Mouse (Mus musculus) liver, adult 2 months (tissue): ENCODE measurements around the gene Fhad1. TPM values are rescaled to one million over a fixed set of nuclear protein-coding genes. Genes with fewer than 3 reads are reported as not detected.

Source experiments
- DNase-seq: peaks from one replicate; pipeline ENCODE4 v3.0.0-alpha.2; 2011; ENCODE audit warnings: low read depth, low spot score; ENCODE audit errors: extremely low read depth
- H3K27ac ChIP-seq: fragments of 200-500 bp; replicated peaks from 2 replicates; pipeline ENCODE4 v1.5.1; 2012; ENCODE audit warnings: low read depth, mild to moderate bottlenecking, control low read depth, inconsistent platforms, low read length; ENCODE audit not compliant: insufficient read depth
- H3K27me3 ChIP-seq: fragments of 200-500 bp; 2 replicates; pipeline ENCODE4 v1.6.1; 2012; ENCODE audit warnings: mild to moderate bottlenecking, moderate library complexity, low read length, inconsistent platforms; ENCODE audit not compliant: control insufficient read depth, insufficient read depth
- H3K36me3 ChIP-seq: fragments of 200-500 bp; 2 replicates; pipeline ENCODE4 v1.6.1; 2012; ENCODE audit warnings: low read length, inconsistent platforms; ENCODE audit not compliant: control insufficient read depth, insufficient read depth
- H3K4me1 ChIP-seq: fragments of 200-500 bp; 2 replicates; pipeline ENCODE4 v1.6.1; 2011; ENCODE audit warnings: low read length; ENCODE audit not compliant: control insufficient read depth, insufficient read depth
- H3K4me3 ChIP-seq: fragments of 200-500 bp; 2 replicates; pipeline ENCODE4 v1.5.1; 2011; ENCODE audit warnings: low read depth, mild to moderate bottlenecking, control low read depth, low read length, moderate library complexity; ENCODE audit not compliant: insufficient read depth
- H3K79me2 ChIP-seq: fragments of 200-500 bp; 2 replicates; pipeline ENCODE4 v1.6.1; 2012; ENCODE audit warnings: inconsistent platforms, mild to moderate bottlenecking, low read length, moderate library complexity; ENCODE audit not compliant: control insufficient read depth, insufficient read depth
- H3K9ac ChIP-seq: fragments of 200-500 bp; 2 replicates; pipeline ENCODE4 v1.6.1; 2012; ENCODE audit warnings: low read depth, mild to moderate bottlenecking, control low read depth, inconsistent platforms, low read length
- CTCF ChIP-seq: fragments of 200-500 bp; IDR thresholded peaks from 2 replicates; pipeline ENCODE4 v1.5.1; 2011; ENCODE audit warnings: low read depth, low read length, control low read depth
- POLR2A ChIP-seq: fragments of 200-500 bp; IDR thresholded peaks from 2 replicates; pipeline ENCODE4 v1.6.1; 2011; ENCODE audit warnings: low read length, control low read depth; ENCODE audit not compliant: insufficient read depth; ENCODE audit errors: extremely low read depth
- WGBS: fragments of 180-500 bp; shearing (Covaris S2); methylation state at CpG from one replicate; pipeline ENCODE4 v1.1.7; 2018; 5-methylcytosine and 5-hydroxymethylcytosine counted together
- polyA plus RNA-seq: library from polyadenylated mRNA; depleted of rRNA; stranded (reverse); fragments of >200 nt; gene quantifications from 2 replicates; pipeline ENCODE4 v1.2.3, GENCODE M21; 2012
- total RNA-seq: library from RNA; depleted of rRNA; stranded (reverse); fragments of >200 nt; gene quantifications from 2 replicates; pipeline ENCODE4 v1.2.3, GENCODE M21; 2014

Fhad1 gene
- total and polyA plus RNA-seq, 2 experiments: 0.06 to 2.4 TPM

DNA sequence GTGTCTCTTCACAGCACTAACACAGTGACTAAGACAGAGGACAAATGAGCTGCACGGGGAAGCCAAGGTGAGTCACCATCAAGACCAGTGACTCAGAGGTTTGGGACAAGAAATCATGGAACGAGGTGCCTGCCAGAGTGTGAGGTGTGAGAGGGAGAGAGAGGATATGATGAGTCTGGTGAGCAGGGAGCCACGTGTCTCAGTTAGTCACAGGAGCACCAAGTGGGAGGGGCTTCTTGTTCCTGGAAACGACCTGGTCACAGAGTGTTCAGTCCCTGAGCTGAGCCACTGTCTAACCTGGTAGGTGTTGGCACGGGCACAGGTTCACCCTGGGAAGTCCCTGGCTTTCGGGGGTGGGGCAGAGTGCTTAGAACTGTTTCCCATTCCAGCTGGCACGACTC, 86.0 kb downstream of the Fhad1 start:
- no peak overlapping the region for H3K4me3 ChIP-seq
- peak overlapping the region; percentile 65 for H3K27ac ChIP-seq
- H3K27me3 ChIP-seq: no peaks in the 10 kb centered on the region
- DNase-seq: peak; percentile 100
- H3K79me2 ChIP-seq: no peaks in the 10 kb centered on the region
- H3K9ac ChIP-seq: no peak overlapping the region
- TF ChIP-seq POLR2A (no peak; the same call in 1 of the 2 replicates), CTCF (no peak)
- 11% methylated on average over 7 of the region's 7 CpGs for WGBS
- H3K36me3 ChIP-seq: no peaks in the 10 kb centered on the region
- peaks cover 8% of the 10 kb centered on the region for H3K4me1 ChIP-seq

- DNase-seq: peak; percentile 88
- no peaks in the 10 kb centered on the region for H3K27me3 ChIP-seq
- no peaks in the 10 kb centered on the region for H3K36me3 ChIP-seq
- TF ChIP-seq CTCF (no peak), POLR2A (no peak)
- peak overlapping the region; percentile 45 for H3K9ac ChIP-seq
- H3K4me3 ChIP-seq: no peak overlapping the region
- H3K4me1 ChIP-seq: peaks cover 8% of the 10 kb centered on the region
- 22% methylated on average over 5 of the region's 5 CpGs for WGBS
- peak overlapping the region; percentile 85 for H3K27ac ChIP-seq
- no peaks in the 10 kb centered on the region for H3K79me2 ChIP-seq
Measured at GRCm38 (mm10) chr4:141925781-141926345, 89.0 kb downstream of the Fhad1 start.

GRCm38 (mm10) chr4:141923961-141924360, 90.9 kb downstream of the Fhad1 start:
- Histone ChIP-seq H3K27me3 (no peaks in the 10 kb centered on the region), H3K36me3 (no peaks in the 10 kb centered on the region), H3K79me2 (no peaks in the 10 kb centered on the region), H3K27ac (no peak overlapping the region), H3K9ac (no peak overlapping the region), H3K4me1 (peaks cover 8% of the 10 kb centered on the region), H3K4me3 (no peak overlapping the region)
- no peak for DNase-seq
- no peak for TF ChIP-seq CTCF
- WGBS: 83% methylated on average over 11 of the region's 11 CpGs

DNA sequence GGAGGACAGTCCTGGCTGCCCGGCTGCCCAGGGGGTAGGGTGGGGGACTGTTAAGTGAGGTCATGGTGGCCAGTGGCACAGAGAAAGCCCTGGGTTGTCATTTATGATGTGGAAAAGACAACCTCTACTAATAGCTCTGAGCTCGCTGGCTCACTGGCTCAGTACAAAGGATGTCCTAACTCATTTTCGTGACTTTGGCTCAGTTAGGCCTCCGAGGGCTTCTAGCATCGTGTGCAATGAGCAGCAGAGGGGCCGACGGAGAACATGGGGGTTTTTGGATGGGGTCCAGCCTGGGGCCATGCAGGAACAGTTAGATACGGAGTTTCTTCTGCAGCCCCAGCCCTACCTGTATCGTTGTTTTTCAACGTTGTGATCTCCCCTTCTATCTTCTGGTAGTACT, 94.5 kb downstream of the Fhad1 start:
- no peak overlapping the region for H3K9ac ChIP-seq
- H3K79me2 ChIP-seq: no peaks in the 10 kb centered on the region
- no peaks in the 10 kb centered on the region for H3K27me3 ChIP-seq
- no peaks in the 10 kb centered on the region for H3K36me3 ChIP-seq
- no peak for DNase-seq
- no peaks in the 10 kb centered on the region for H3K4me1 ChIP-seq
- no peak overlapping the region for H3K27ac ChIP-seq
- 95% methylated on average over 10 of the region's 10 CpGs for WGBS
- no peak for TF ChIP-seq CTCF
- no peak for TF ChIP-seq POLR2A
- no peak overlapping the region for H3K4me3 ChIP-seq

DNA sequence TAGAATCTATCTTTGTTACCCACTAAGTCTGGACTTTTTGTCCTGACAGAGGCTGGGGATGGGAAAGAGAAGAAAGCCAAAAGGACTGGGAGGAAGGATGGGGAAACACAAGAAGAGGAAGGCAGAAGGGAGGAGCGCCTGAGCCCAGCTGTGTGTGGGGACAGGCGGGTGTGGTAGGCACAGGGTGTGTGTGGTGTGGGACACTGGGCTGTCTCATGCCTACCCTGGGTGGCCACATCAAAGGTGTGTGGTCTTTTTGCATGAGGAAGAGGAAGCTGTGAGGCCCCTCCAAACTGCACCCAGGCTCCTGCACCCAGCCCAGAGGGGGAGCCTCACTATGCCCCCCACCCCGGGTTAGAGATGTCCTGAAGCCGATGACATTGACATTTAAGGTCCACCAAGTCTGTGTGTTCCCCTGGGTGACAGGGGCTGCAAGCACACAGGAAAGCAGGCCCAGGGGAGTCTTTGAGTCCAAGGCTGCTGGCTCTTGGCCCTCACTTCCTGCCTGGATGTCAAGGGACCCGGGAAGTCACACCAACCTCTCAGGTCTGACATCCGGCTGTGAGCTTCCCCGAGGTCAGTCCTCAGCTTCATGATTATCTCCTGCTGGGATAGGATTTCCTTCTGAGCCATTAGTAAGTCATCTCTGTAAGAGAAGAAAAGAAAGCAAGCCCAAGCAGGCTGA, 97.0 kb downstream of the Fhad1 start:
- Histone ChIP-seq H3K9ac (no peak overlapping the region), H3K36me3 (no peaks in the 10 kb centered on the region), H3K27me3 (no peaks in the 10 kb centered on the region), H3K4me3 (no peak overlapping the region), H3K4me1 (no peaks in the 10 kb centered on the region), H3K79me2 (no peaks in the 10 kb centered on the region), H3K27ac (no peak overlapping the region)
- 70% methylated on average over 7 of the region's 7 CpGs for WGBS
- TF ChIP-seq POLR2A: no peak
- no peak for TF ChIP-seq CTCF
- DNase-seq: no peak

- H3K27ac ChIP-seq: no peak overlapping the region
- WGBS: 3% methylated on average over 7 of the region's 7 CpGs
Measured at GRCm38 (mm10) chr4:141914040-141914439, 100.8 kb downstream of the Fhad1 start.

More at GRCm38 (mm10) chr4:141914040-141914439, 100.8 kb downstream of the Fhad1 start:
- Histone ChIP-seq H3K79me2 (no peaks in the 10 kb centered on the region), H3K27me3 (no peaks in the 10 kb centered on the region), H3K4me3 (no peak overlapping the region), H3K9ac (no peak overlapping the region), H3K36me3 (no peaks in the 10 kb centered on the region), H3K4me1 (no peaks in the 10 kb centered on the region)
- DNase-seq: peak; percentile 93
- no peak for TF ChIP-seq POLR2A
- TF ChIP-seq CTCF: no peak
